8 mouse cellular contexts compared by ENCODE assay signal in genomic region chr9:55048211-55048880, GRCm38 (mm10). TPM values are rescaled to one million over a fixed set of nuclear protein-coding genes. Genes with fewer than 3 reads are reported as not detected.
DNase-seq lines count a peak whose midpoint lies in the region; ATAC-seq and TF ChIP-seq lines count a peak whose summit lies in the region.

Chrnb4 (minus strand) TSS chr9:55048779.

- no peaks in the 10 kb centered on the region for H3K9me3 ChIP-seq in megakaryocyte, embryonic 14.5 days
- H3K9me3 ChIP-seq in intestine, embryonic 16.5 days (ENCODE audit: control insufficient read depth, low read length) = no peaks in the 10 kb centered on the region

- peak; percentile 40 for DNase-seq in adrenal gland, postnatal 10 days
- DNase-seq in adrenal gland, postnatal 4 days (ENCODE audit: low spot score in 2 of 2) = no peak
- DNase-seq in ovary, adult 18-20 months (ENCODE audit: low spot score) = no peak
- no peak for DNase-seq in cerebellum, adult 9-10 months

- no peak for ATAC-seq in megakaryocyte, adult 5-6 weeks (ENCODE audit: poor library complexity, severe bottlenecking)
- peak; percentile 33; the same call in 1 of the 2 replicates for ATAC-seq in intestine, embryonic 16.5 days

- no peak for TF ChIP-seq CTCF in olfactory bulb, adult 2 months (IDR thresholded peaks at IDR 0.05; ENCODE audit: insufficient read depth, low read depth, low read length)

- H3K36me3 ChIP-seq in megakaryocyte, embryonic 14.5 days (replicated peaks; ENCODE audit: low read length) = no peaks in the 10 kb centered on the region
- no peaks in the 10 kb centered on the region for H3K36me3 ChIP-seq in intestine, embryonic 16.5 days (ENCODE audit: control insufficient read depth, insufficient read depth, low read length)

- H3K4me1 ChIP-seq in megakaryocyte, embryonic 14.5 days = peaks cover 17% of the 10 kb centered on the region
- peaks cover 5% of the 10 kb centered on the region; the same call in 1 of the 2 replicates for H3K4me1 ChIP-seq in intestine, embryonic 16.5 days (ENCODE audit: control insufficient read depth, insufficient read depth, low read length)
- H3K4me1 ChIP-seq in olfactory bulb, adult 2 months (ENCODE audit: control insufficient read depth, insufficient read depth, low read length) = peaks cover 9% of the 10 kb centered on the region

- 2% methylated on average over 23 of the region's 23 CpGs for WGBS in intestine, embryonic 16.5 days
- WGBS in olfactory bulb, adult 2 months = 2% methylated on average over 23 of the region's 23 CpGs

- peak within 1 kb of the TSS; percentile 35 for H3K9ac ChIP-seq in intestine, embryonic 16.5 days (ENCODE audit: low read depth, low read length)

- peak within 1 kb of the TSS; percentile 80 for H3K4me3 ChIP-seq in megakaryocyte, embryonic 14.5 days (replicated peaks)
- H3K4me3 ChIP-seq in intestine, embryonic 16.5 days (ENCODE audit: low read length) = peak within 1 kb of the TSS; percentile 39
- peak within 1 kb of the TSS; percentile 10; the same call in 1 of the 2 replicates for H3K4me3 ChIP-seq in olfactory bulb, adult 2 months (ENCODE audit: insufficient read depth, low read depth, low read length)

- TF ChIP-seq POLR2A in olfactory bulb, adult 2 months (IDR thresholded peaks at IDR 0.05; ENCODE audit: insufficient read depth, low read depth, low read length) = no peak

- peaks cover 49% of the 10 kb centered on the region for H3K27me3 ChIP-seq in megakaryocyte, embryonic 14.5 days (replicated peaks)
- 0 out of 2 replicates have a peak, but pooled peaks cover 4% of the 10 kb centered on the region for H3K27me3 ChIP-seq in intestine, embryonic 16.5 days (replicated peaks; ENCODE audit: control insufficient read depth, insufficient read depth, low read length)

- peak within 1 kb of the TSS; percentile 86 for H3K4me2 ChIP-seq in intestine, embryonic 16.5 days (ENCODE audit: low read depth, low read length)

- H3K27ac ChIP-seq in intestine, embryonic 16.5 days (ENCODE audit: low read length) = no peak within 1 kb of the TSS
- no peak within 1 kb of the TSS for H3K27ac ChIP-seq in olfactory bulb, adult 2 months (ENCODE audit: insufficient read depth, low read depth, low read length)

RNA-seq across cellular contexts. Expression of gene Chrnb4, which starts in this region (rescaled TPM):
- 1 to 10 TPM; 4.8 to 9.5 TPM for total RNA-seq in adrenal gland, postnatal 10 days (2021)
- total RNA-seq in adrenal gland, postnatal 4 days (2021) = 10 to 100 TPM in 1 of 2 experiments, 1 to 10 TPM in 1; 7.9 to 11.5 TPM
- not detected in 2 replicates for polyA plus RNA-seq in megakaryocyte, embryonic 14.5 days (2012; ENCODE audit: insufficient read depth, low replicate concordance)
- not detected in 2 replicates for total RNA-seq in megakaryocyte, adult 5-6 weeks (2015)
- 0.04 TPM in 1 of 2 replicates, not detected in the other for total RNA-seq in megakaryocyte, adult 5-6 weeks (2017)
- 5.0 and 5.3 TPM in 2 replicates for polyA plus RNA-seq in intestine, embryonic 16.5 days (2015; fragmentation: Nextera tagmentation; extraction: Ambion mirVana)
- not detected in 2 replicates for polyA plus RNA-seq in olfactory bulb, adult 2 months (2012; ENCODE audit: insufficient read depth, insufficient read length, low replicate concordance, missing spikeins)

Comparison
In these comparisons a context has a peak if more than half of its experiments do, and no peak if none do; other contexts are left out.
1. RNA of gene Chrnb4 (total RNA-seq): 7.9 to 11.5 TPM in adrenal gland, postnatal 4 days and 4.8 to 9.5 TPM in adrenal gland, postnatal 10 days; 0.04 TPM in megakaryocyte, adult 5-6 weeks; every median in the first group is over 4 times any median in the second.
2. H3K4me3 ChIP-seq: peak in every context shown above with its lines; median percentile 80 in megakaryocyte, embryonic 14.5 days; 39 in intestine, embryonic 16.5 days; 10 in olfactory bulb, adult 2 months.